Mouse (Mus musculus) liver, adult 2 months (tissue): ENCODE measurements around the gene Glis3.

Experiments
- CTCF ChIP-seq: fragments of 200-500 bp; IDR thresholded peaks from 2 replicates; pipeline ENCODE4 v1.5.1; 2011; ENCODE audit warnings: low read depth, low read length, control low read depth
- POLR2A ChIP-seq: fragments of 200-500 bp; IDR thresholded peaks from 2 replicates; pipeline ENCODE4 v1.6.1; 2011; ENCODE audit warnings: low read length, control low read depth; ENCODE audit not compliant: insufficient read depth; ENCODE audit errors: extremely low read depth

GRCm38 (mm10) chr19:28368215-28368614 lies 311.7 kb downstream of the Glis3 start:
- no peak for TF ChIP-seq CTCF
- no peak for TF ChIP-seq POLR2A
